Mouse (Mus musculus) G1E (cell line): ENCODE results near the gene Cabin1. TPM values are rescaled to one million over a fixed set of nuclear protein-coding genes. Genes with fewer than 3 reads are reported as not detected.

Experiments used
- ATAC-seq: 2 replicates; pipeline ENCODE4 v1.8.0; 2016; ENCODE audit warnings: mild to moderate bottlenecking; ENCODE audit not compliant: insufficient number of reproducible peaks, poor library complexity, low FRiP score, severe bottlenecking; ENCODE audit errors: extremely low read depth
- DNase-seq: peaks from one replicate; pipeline ENCODE4 v3.0.0; 2012; ENCODE audit warnings: low spot score
- H3K27me3 ChIP-seq: 2 replicates; pipeline ENCODE4 v1.6.1; 2012; ENCODE audit warnings: mild to moderate bottlenecking, low read length, inconsistent platforms; ENCODE audit not compliant: insufficient read depth
- H3K36me3 ChIP-seq: replicated peaks from 2 replicates; pipeline ENCODE3; 2012; ENCODE audit warnings: mild to moderate bottlenecking, inconsistent platforms
- H3K4me1 ChIP-seq: 2 replicates; pipeline ENCODE4 v1.6.1; 2012; ENCODE audit warnings: low read depth, low read length, inconsistent platforms, mixed read lengths; ENCODE audit not compliant: insufficient read depth
- H3K4me3 ChIP-seq: 2 replicates; pipeline ENCODE4 v1.5.1; 2012; ENCODE audit warnings: low read depth, mild to moderate bottlenecking, inconsistent platforms, low read length, moderate library complexity, mixed read lengths
- H3K9me3 ChIP-seq: replicated peaks from 2 replicates; pipeline ENCODE4 v1.6.1; 2012; ENCODE audit warnings: inconsistent platforms
- CTCF ChIP-seq: IDR thresholded peaks from 2 replicates; pipeline ENCODE4 v1.5.1; 2012; ENCODE audit warnings: low read depth, low read length, inconsistent platforms, mixed read lengths
- GATA1 ChIP-seq: IDR thresholded peaks from 2 replicates; pipeline ENCODE4 v1.6.1; 2012; ENCODE audit warnings: borderline replicate concordance, low read length, inconsistent platforms, mixed read lengths
- GATA2 ChIP-seq: IDR thresholded peaks from 2 replicates; pipeline ENCODE4 v1.6.1; 2012; ENCODE audit warnings: low read depth, low read length, inconsistent platforms, borderline replicate concordance
- POLR2AphosphoS5 ChIP-seq: IDR thresholded peaks from 2 replicates; pipeline ENCODE4 v1.6.1; 2012; ENCODE audit warnings: low read depth, low read length, inconsistent platforms; ENCODE audit not compliant: insufficient replicate concordance
- TAL1 ChIP-seq: conservative IDR thresholded peaks from 2 replicates; pipeline ENCODE4 v1.6.1; 2012; ENCODE audit warnings: low read depth, low read length, inconsistent platforms, mixed read lengths
- polyA plus RNA-seq: library from polyadenylated mRNA; stranded (reverse); fragments of >175 nt; gene quantifications from 2 replicates; pipeline ENCODE4 v1.2.3, GENCODE M21; 2012
- total RNA-seq, 2 experiments: library from RNA; stranded (forward) in 1 of 2; stranded (reverse) in 1 of 2; fragments of 200-1000 nt in 1 of 2; fragments of >200 nt in 1 of 2; fragmentation: Nextera tagmentation in 1 of 2; gene quantifications; 2 replicates each; pipeline ENCODE4 v1.2.3; 2014 to 2017

The Cabin1 gene
- total and polyA plus RNA-seq, 3 experiments, result 30.5 to 96.5 (median 78.7) TPM

DNA sequence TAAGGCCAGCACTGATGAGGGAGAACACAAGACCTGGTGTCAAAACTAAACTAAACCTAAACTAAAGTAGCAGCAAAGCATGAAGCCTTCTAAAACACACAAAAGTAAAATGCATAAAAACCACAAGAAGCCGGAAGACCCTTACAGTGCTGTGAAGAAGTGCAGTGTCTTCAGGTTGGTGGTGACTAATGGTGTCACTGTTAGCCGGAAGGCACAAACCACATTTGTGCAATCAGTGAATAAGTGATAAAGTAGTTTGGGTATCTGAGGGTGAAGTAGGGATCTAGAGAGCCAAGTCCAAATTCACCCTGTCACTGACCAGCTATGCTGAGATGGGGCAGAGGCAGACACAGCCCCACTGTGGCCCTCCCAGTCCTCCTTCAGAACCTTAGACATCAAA, 61.6 kb downstream of the Cabin1 start:
- Histone ChIP-seq H3K4me3 (no peak overlapping the region), H3K9me3 (no peaks in the 10 kb centered on the region), H3K27me3 (no peaks in the 10 kb centered on the region), H3K4me1 (peaks cover 29% of the 10 kb centered on the region), H3K36me3 (peaks cover 97% of the 10 kb centered on the region)
- TF ChIP-seq GATA2 (no peak), GATA1 (no peak)
- DNase-seq (no peak), ATAC-seq (no peak)

DNA sequence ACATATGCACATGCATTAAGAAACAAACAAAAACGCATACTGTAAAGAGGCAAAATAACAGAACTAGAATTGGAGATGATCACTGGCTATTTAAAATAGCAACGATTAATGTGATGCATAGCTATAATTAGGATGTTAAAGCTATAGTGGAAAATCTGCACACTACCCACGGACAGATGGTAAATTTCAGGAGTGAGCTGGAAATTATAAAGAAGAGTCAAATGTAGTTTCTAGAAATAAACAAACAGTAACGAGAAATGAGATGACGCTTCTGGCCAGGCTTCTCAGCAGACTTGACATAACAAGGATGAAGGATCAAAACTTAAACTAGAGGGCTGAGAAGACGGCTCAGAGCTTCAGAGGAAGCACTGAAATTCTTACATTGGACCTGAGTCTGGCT, 62.9 kb downstream of the Cabin1 start:
- peaks cover 97% of the 10 kb centered on the region for H3K36me3 ChIP-seq
- H3K4me1 ChIP-seq, result peaks cover 34% of the 10 kb centered on the region
- H3K9me3 ChIP-seq, result no peaks in the 10 kb centered on the region
- no peaks in the 10 kb centered on the region for H3K27me3 ChIP-seq
- DNase-seq (no peak), ATAC-seq (no peak)
- no peak overlapping the region for H3K4me3 ChIP-seq
- TF ChIP-seq GATA1 (no peak), POLR2AphosphoS5 (no peak), TAL1 (no peak), CTCF (no peak), GATA2 (no peak)

DNA sequence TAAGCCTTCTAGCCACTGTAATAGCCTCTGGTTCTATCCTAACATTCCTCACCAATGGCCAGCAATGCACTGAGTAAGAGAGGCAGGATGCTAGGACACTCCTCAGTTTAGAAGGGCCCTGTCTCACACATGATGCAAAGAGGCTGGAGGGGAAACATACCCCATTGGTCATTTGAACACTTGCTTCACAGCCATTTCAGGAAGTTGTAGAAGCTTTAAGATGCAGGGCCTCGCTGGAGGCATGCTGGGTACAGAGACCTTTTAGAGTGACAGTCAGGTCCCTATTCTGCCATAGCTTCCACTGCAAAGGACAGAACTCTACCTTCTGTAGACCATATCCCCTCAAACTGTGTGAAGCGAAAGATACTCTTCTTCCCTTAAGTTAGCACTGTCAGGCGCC, 66.4 kb downstream of the Cabin1 start:
- H3K4me1 ChIP-seq, result peaks cover 62% of the 10 kb centered on the region
- no peak for TF ChIP-seq POLR2AphosphoS5
- TF ChIP-seq TAL1, result no peak
- TF ChIP-seq CTCF, result no peak
- TF ChIP-seq GATA2, result no peak
- no peak for TF ChIP-seq GATA1
- H3K36me3 ChIP-seq, result peaks cover 97% of the 10 kb centered on the region
- H3K4me3 ChIP-seq, result peak overlapping the region; percentile 56; the same call in 1 of the 2 replicates
- ATAC-seq (no peak), DNase-seq (no peak)
- no peaks in the 10 kb centered on the region for H3K9me3 ChIP-seq
- H3K27me3 ChIP-seq, result no peaks in the 10 kb centered on the region

DNA sequence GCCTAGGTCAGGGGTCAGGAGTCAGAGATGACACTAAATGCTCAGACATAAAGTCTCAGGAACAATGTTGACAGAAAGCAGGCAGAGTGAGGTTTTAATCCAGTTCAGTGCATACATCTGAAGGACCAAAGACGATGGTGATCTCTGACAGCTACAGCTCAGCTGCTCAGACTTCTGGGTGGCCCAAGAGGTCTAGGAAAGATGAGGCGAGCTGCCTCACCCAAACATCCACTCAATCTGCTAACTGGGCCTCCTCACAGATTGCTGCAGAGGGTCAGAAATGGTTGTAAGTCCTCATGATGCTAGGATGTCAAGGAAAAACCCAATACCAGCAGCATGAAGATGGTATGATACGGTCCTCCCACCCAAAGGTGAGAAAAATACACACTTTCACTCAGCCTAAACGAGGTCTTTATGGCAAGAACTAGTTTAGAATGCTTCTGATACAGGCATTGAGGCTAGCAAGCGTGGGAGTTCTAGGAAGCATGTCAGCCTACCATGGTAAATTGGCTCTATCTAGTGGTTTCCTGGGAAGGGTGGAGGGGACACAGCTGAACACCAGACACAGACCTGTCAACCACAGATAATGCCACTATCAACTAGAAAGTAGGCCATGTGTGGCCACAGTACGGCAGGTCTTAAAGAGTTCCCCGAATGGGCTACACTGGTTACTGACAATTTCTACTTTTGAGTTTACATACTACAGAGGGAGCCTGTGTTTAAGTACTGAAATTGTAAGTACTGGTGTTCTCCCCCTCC, 67.4 kb downstream of the Cabin1 start:
- H3K36me3 ChIP-seq, result peaks cover 99% of the 10 kb centered on the region
- peaks cover 62% of the 10 kb centered on the region for H3K4me1 ChIP-seq
- no peaks in the 10 kb centered on the region for H3K9me3 ChIP-seq
- no peaks in the 10 kb centered on the region for H3K27me3 ChIP-seq
- H3K4me3 ChIP-seq, result peak overlapping the region; percentile 56; the same call in 1 of the 2 replicates
- no peak for TF ChIP-seq CTCF
- no peak for TF ChIP-seq GATA1
- peak; percentile 69 for TF ChIP-seq TAL1
- no peak for TF ChIP-seq POLR2AphosphoS5
- DNase-seq (peak; percentile 46), ATAC-seq (peak; percentile 83)

DNA sequence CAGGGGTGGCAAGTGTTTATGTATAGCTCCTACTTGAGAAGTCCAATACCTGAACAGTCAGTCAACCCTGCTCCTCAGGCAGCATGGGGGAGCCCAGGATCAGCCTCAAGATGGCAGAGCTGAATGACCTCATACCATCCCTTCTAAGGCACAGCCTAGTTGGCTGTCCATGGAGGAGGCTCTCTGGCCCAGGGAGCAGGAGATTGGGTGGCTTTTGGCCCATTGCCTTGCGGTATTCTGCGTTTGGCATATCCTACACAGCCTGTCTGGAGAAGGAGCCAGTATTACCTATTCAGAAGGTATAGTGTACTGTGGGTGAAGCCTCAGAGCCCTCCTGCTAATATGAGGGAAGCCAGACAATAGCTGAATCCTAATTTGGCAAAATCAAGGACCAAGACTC, 68.6 kb downstream of the Cabin1 start:
- peaks cover 62% of the 10 kb centered on the region for H3K4me1 ChIP-seq
- no peaks in the 10 kb centered on the region for H3K27me3 ChIP-seq
- no peak for TF ChIP-seq CTCF
- TF ChIP-seq GATA2, result no peak
- TF ChIP-seq TAL1, result no peak
- TF ChIP-seq POLR2AphosphoS5, result no peak
- no peak for TF ChIP-seq GATA1
- ATAC-seq (no peak), DNase-seq (no peak)
- peaks cover 100% of the 10 kb centered on the region for H3K36me3 ChIP-seq
- no peaks in the 10 kb centered on the region for H3K9me3 ChIP-seq
- H3K4me3 ChIP-seq, result no peak overlapping the region

GRCm38 (mm10) chr10:75695078-75695477, 69.1 kb downstream of the Cabin1 start:
- ATAC-seq, result no peak
- Histone ChIP-seq H3K9me3 (no peaks in the 10 kb centered on the region), H3K27me3 (no peaks in the 10 kb centered on the region), H3K4me3 (no peak overlapping the region), H3K4me1 (peaks cover 62% of the 10 kb centered on the region), H3K36me3 (peaks cover 98% of the 10 kb centered on the region)
- TF ChIP-seq GATA2 (no peak), TAL1 (no peak), CTCF (no peak), GATA1 (no peak), POLR2AphosphoS5 (no peak)
- DNase-seq, result no peak
